Mouse (Mus musculus) embryonic facial prominence, embryonic 14.5 days (tissue): ENCODE data around the gene Rasa2. TPM values are rescaled to one million over a fixed set of nuclear protein-coding genes. Genes with fewer than 3 reads are reported as not detected.
A peak's percentile ranks its signal among the peaks of the same experiment; 100 is the strongest.
"Not testable (repeated sequence)": the region's sequence is repeated elsewhere in the genome, so short reads cannot be mapped to it uniquely, and the experiment has no call there.

Source experiments
- ATAC-seq: fragments of 200-750 bp; cut with Nextera tagmentation; 2 replicates; pipeline ENCODE4 v1.8.0; 2017; ENCODE audit warnings: low read depth, moderate number of reproducible peaks, moderate TSS enrichment
- DNase-seq: peaks from one replicate; pipeline ENCODE4 v3.0.0-alpha.2; 2015; ENCODE audit warnings: low spot score
- H3K27ac ChIP-seq: fragments of 300-500 bp; sonication (generic); replicated peaks from 2 replicates; pipeline ENCODE4 v1.5.1; 2014; ENCODE audit warnings: low read depth, mild to moderate bottlenecking, low read length, moderate library complexity
- H3K27me3 ChIP-seq: fragments of 300-500 bp; sonication (generic); replicated peaks from 2 replicates; pipeline ENCODE4 v1.6.1; 2014; ENCODE audit warnings: low read length; ENCODE audit not compliant: control insufficient read depth, insufficient read depth
- H3K36me3 ChIP-seq: fragments of 300-500 bp; sonication (generic); 2 replicates; pipeline ENCODE4 v1.6.1; 2014; ENCODE audit warnings: low read length, mixed read lengths; ENCODE audit not compliant: control insufficient read depth, insufficient read depth
- H3K4me1 ChIP-seq: fragments of 300-500 bp; sonication (generic); 2 replicates; pipeline ENCODE4 v1.6.1; 2014; ENCODE audit warnings: antibody characterized with exemption, low read length; ENCODE audit not compliant: control insufficient read depth, insufficient read depth
- H3K4me2 ChIP-seq: fragments of 300-500 bp; sonication (generic); 2 replicates; pipeline ENCODE4 v1.6.1; 2014; ENCODE audit warnings: low read depth, mild to moderate bottlenecking, low read length, moderate library complexity, mixed read lengths
- H3K4me3 ChIP-seq: fragments of 300-500 bp; sonication (generic); 2 replicates; pipeline ENCODE4 v1.5.1; 2014; ENCODE audit warnings: low read depth, mild to moderate bottlenecking, low read length
- H3K9ac ChIP-seq: fragments of 300-500 bp; sonication (generic); 2 replicates; pipeline ENCODE4 v1.6.1; 2014; ENCODE audit warnings: low read depth, mild to moderate bottlenecking, low read length, moderate library complexity, mixed read lengths
- H3K9me3 ChIP-seq: fragments of 300-500 bp; sonication (generic); 2 replicates; pipeline ENCODE4 v1.6.1; 2016; ENCODE audit warnings: low read length; ENCODE audit not compliant: control insufficient read depth
- WGBS: fragments of 180-500 bp; shearing (Covaris S2); extraction: QIAGEN DNeasy Blood & Tissue Kit; methylation state at CpG from one replicate; pipeline ENCODE4 v1.1.7; 2014; 5-methylcytosine and 5-hydroxymethylcytosine counted together
- polyA plus RNA-seq: library from polyadenylated mRNA; unstranded; fragments of >200 nt; fragmentation: Nextera tagmentation; extraction: Ambion mirVana; gene quantifications from 2 replicates; pipeline ENCODE4 v1.2.1, GENCODE M21; 2014

Rasa2 gene
- polyA plus RNA-seq, result 16.7 and 17.9 TPM in 2 replicates

DNA sequence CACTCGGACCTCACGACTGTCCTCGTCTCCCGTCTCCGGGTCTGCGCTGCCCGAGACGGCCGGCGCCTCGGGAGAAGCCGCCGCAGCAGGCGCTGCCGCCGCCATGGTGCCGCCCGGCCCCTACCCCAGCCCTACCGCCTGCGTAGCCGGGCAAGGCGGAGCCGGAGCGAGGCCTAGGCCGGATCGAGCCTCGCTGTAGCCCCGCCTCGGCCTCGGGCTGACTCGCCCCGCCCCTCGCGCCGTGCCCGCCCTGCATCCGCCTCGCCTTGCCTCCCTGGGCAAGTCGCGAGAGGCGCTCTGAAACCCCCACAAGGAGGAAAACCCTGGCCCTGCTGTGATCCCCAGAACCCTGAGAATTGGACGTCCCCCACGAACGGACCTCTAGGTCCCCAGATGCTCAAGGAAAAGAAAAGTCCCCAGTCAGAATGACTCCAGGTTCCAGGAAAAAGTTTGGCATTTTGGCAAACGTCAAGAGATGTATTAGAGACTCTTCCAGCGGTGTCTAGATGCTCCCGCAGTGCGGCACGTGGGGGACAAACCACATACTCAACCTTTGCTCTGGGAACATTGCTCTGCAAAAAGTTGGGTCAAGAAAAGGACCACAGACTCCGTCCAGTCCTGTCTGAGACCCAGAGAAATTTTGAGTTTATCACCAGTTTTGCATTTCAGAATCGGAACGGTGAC, at the start of gene Rasa2:
Gene Rasa2, minus strand, starts transcription at position 229 of the 684 bp plus-strand sequence.
- H3K9ac ChIP-seq, result peak within 1 kb of the TSS; percentile 99
- no peaks in the 10 kb centered on the region for H3K4me1 ChIP-seq
- H3K4me2 ChIP-seq, result peak within 1 kb of the TSS; percentile 84
- peak; percentile 96 for DNase-seq
- 3% methylated on average over 28 of the region's 52 CpGs for WGBS
- H3K4me3 ChIP-seq, result peak within 1 kb of the TSS; percentile 93
- no peaks in the 10 kb centered on the region for H3K9me3 ChIP-seq
- no peaks in the 10 kb centered on the region for H3K36me3 ChIP-seq
- no peaks in the 10 kb centered on the region for H3K27me3 ChIP-seq
- H3K27ac ChIP-seq, result peak within 1 kb of the TSS; percentile 98
- peak; percentile 99 for ATAC-seq

DNA sequence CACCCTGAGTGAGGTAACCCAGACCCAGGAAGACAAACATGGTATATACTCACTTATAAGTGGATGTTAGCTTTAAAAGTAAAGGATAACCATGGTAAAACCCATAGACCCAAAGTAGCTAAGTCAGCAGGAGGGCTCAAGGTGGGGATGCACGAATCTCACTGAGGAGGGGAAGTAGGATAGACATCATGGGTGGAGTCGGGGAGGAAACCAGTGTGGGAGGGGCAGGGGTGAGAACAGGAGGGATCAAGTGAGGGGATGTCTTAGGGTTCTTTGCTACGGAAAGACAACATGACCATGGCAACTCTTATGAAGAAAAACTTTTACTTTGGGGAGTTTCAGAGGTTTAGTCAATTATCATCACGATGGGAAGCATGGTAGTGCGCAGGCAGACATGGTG, 47.2 kb upstream of the Rasa2 start:
- H3K4me2 ChIP-seq, result no peak overlapping the region
- DNase-seq (no peak), ATAC-seq (no peak)
- H3K4me3 ChIP-seq, result no peak overlapping the region
- no peaks in the 10 kb centered on the region for H3K9me3 ChIP-seq
- no peaks in the 10 kb centered on the region for H3K27me3 ChIP-seq
- no peaks in the 10 kb centered on the region for H3K4me1 ChIP-seq
- no peak overlapping the region for H3K27ac ChIP-seq
- 0 out of 2 replicates have a peak, but pooled peaks cover under 1% of the 10 kb centered on the region for H3K36me3 ChIP-seq
- WGBS, result 77% methylated on average over 5 of the region's 5 CpGs
- no peak overlapping the region for H3K9ac ChIP-seq

DNA sequence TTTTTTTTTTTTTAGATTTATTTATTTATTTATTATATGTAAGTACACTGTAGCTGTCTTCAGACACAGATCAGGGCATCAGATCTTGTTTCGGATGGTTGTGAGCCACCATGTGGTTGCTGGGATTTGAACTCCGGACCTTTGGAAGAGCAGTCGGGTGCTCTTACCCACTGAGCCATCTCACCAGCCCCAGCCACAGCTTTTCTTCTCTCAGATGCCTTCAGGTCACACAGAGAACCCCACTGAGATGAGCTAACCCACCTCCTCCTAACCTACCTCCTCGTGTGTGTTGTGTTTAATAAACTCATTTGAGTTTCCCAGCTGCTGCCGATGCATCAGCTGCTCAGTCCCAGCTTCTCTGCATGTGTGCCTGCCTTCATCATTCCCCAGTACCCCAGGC, 46.3 kb upstream of the Rasa2 start:
- H3K27me3 ChIP-seq, H3K4me2 ChIP-seq, H3K4me1 ChIP-seq, DNase-seq, ATAC-seq, H3K27ac ChIP-seq, H3K9me3 ChIP-seq, H3K4me3 ChIP-seq, H3K9ac ChIP-seq, H3K36me3 ChIP-seq: not testable (repeated sequence)
- 77% methylated on average over 5 of the region's 5 CpGs for WGBS

DNA sequence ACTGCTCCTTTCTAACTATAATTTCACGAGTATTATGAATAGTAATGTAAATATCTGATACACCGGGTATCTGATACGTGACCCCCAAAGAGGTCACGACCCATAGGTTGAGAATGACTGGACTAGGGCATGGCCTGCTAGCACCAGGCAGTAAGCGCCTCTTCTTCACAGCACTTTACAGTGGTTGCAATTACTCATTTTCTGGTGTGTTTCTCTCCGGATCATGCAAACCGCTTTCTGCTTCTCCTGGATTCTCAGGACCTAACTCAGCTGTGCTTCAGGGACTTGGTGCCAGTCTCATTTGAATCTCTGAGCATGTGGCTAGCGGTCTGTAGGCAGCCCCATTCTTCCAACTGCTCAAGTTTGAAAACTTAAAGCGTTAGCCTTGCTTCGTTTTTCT, 45.3 kb upstream of the Rasa2 start:
- Histone ChIP-seq H3K27ac (no peak overlapping the region), H3K4me1 (no peaks in the 10 kb centered on the region), H3K4me2 (no peak overlapping the region), H3K9ac (no peak overlapping the region), H3K9me3 (no peaks in the 10 kb centered on the region), H3K36me3 (no peaks in the 10 kb centered on the region), H3K4me3 (no peak overlapping the region), H3K27me3 (no peaks in the 10 kb centered on the region)
- ATAC-seq (no peak), DNase-seq (no peak)
- 86% methylated on average over 10 of the region's 10 CpGs for WGBS

DNA sequence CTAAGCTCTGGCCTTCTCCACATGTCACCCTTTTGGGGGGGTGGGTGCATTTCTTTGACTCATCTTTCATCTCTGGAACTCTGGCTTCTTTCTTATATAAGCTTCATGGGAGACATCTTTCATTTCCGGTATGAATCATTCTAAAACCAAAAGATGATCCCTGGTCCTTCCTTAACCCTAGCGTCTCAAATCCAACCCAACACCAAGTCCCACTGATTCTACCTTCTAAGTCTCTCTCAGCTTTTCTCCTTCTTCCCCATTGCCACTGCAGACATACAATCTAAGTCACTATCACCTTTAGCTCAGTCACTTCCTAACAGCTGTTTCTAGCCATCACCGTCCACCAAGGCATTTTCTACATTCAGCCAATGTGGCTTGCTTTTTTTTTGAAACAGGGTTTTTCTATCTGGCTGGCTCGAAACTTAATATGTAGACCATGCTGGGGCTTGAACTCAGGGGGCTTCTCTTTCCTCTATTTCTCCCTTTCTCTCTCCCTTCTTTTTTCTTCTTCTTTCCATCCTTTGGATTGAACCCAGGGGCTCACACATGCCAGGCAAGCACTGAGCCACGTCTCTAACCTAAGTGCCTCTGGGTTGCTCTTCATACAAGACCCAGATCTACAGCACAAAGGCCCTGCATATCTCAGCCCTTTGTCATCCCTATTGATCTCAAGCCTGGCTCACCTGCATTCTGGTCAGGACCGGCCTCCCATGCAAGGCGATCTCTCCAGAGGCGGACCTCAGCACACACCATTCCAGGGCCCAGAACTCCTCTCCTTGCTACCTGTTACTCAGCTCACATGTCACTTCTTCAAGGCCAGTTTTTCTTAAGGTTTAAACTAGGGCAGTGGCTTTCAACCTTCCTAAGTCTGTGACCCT, 44.6 kb upstream of the Rasa2 start:
- DNase-seq, result no peak
- no peak overlapping the region for H3K4me2 ChIP-seq
- H3K27me3 ChIP-seq, result no peaks in the 10 kb centered on the region
- H3K9me3 ChIP-seq, result no peaks in the 10 kb centered on the region
- ATAC-seq, result no peak
- H3K36me3 ChIP-seq, result no peaks in the 10 kb centered on the region
- H3K9ac ChIP-seq, result no peak overlapping the region
- 82% methylated on average over 8 of the region's 8 CpGs for WGBS
- no peak overlapping the region for H3K4me3 ChIP-seq
- H3K27ac ChIP-seq, result no peak overlapping the region
- H3K4me1 ChIP-seq, result no peaks in the 10 kb centered on the region

DNA sequence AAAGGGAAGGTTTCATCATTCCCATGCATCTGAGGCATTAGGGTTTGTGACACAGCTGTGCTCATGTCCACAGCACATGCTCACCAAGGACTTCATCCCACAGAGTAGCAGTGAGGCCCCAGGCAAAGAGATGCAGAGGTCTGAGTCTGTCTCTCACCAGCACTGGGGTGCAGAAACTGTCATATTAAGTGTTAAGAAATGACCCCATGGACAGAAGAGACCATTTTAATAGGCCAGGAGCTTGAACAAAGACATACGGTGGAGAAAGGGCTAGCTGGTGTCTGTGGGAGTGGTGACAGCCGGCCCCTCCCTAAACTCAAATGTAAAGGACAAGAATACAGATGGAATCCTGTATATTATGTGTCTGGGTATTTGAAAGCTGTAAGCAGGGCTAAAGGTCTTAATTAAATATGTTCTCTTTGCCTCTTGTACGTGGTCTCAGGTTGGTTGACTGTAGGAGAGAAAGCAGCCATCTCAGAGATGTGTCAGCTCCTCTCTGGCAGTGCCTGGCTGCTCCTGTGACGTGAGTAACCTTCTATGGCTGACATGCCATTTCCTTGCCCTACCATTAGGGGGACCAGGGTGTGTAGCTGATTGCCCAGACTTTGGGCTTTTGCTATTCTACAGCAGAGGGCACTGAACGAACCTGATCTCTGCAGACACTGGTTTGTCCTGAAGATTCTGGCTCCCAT, 43.8 kb upstream of the Rasa2 start:
- ATAC-seq, result peak; percentile 76
- peak; percentile 71 for DNase-seq
- no peak overlapping the region for H3K9ac ChIP-seq
- H3K4me1 ChIP-seq, result 0 out of 2 replicates have a peak, but pooled peaks cover under 1% of the 10 kb centered on the region
- H3K27me3 ChIP-seq, result no peaks in the 10 kb centered on the region
- H3K4me2 ChIP-seq, result no peak overlapping the region
- no peaks in the 10 kb centered on the region for H3K36me3 ChIP-seq
- no peak overlapping the region for H3K4me3 ChIP-seq
- 35% methylated on average over 5 of the region's 5 CpGs for WGBS
- H3K27ac ChIP-seq, result no peak overlapping the region
- no peaks in the 10 kb centered on the region for H3K9me3 ChIP-seq

DNA sequence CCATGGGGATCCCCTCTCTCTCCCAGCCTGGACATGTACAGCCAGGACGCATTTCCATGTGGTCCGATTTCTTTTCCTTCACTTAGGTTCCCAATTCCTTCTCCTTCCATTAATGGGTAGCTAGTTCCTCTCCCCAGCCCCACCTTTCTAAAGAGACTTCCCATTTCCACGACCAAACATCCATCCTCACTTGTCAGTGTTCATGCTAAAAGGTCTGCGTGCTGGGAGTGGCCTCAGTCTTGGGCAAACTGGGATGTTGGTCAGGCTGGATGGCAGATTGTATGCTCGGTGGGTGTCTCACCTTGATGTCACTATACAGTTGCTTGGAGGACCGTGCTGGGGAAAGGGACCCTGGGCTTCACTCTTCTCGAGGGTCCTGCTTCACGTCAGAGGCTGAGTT, 42.9 kb upstream of the Rasa2 start:
- DNase-seq (no peak), ATAC-seq (no peak)
- Histone ChIP-seq H3K36me3 (no peaks in the 10 kb centered on the region), H3K9ac (no peak overlapping the region), H3K9me3 (no peaks in the 10 kb centered on the region), H3K27me3 (no peaks in the 10 kb centered on the region), H3K4me3 (no peak overlapping the region), H3K4me2 (no peak overlapping the region), H3K27ac (no peak overlapping the region), H3K4me1 (0 out of 2 replicates have a peak, but pooled peaks cover 3% of the 10 kb centered on the region)
- WGBS, result 87% methylated on average over 8 of the region's 8 CpGs

DNA sequence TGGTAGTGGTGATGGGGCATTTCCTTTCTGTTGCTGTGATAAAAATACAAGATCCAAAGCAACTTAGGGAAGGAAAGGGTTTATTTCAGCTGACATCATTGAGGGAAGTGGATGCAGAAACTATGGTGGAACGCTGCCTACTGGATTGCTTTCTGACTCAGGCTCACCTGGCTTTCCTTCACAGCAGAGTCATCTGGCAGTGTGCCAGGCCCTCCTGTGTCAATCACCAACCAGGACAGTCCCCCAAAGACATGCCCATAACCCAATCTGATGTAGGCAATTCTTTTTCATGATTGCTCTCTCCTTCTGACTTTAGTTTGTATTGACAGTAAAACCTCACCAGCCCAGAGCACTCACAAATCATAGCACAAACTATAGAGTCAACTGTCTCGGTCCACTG, 41.0 kb upstream of the Rasa2 start:
- Histone ChIP-seq H3K4me2 (no peak overlapping the region), H3K36me3 (no peaks in the 10 kb centered on the region), H3K4me1 (0 out of 2 replicates have a peak, but pooled peaks cover 3% of the 10 kb centered on the region), H3K4me3 (no peak overlapping the region), H3K9ac (no peak overlapping the region), H3K27me3 (no peaks in the 10 kb centered on the region), H3K9me3 (no peaks in the 10 kb centered on the region), H3K27ac (no peak overlapping the region)
- DNase-seq (no peak), ATAC-seq (no peak)
- 77% methylated on average over 2 of the region's 2 CpGs for WGBS
